Mouse (Mus musculus) midbrain, embryonic 15.5 days (tissue): ENCODE measurements at regions not wholly inside any gene's neighbourhood (a gene's known extent, or its start where the extent isn't known, plus 50 kb on each side); places are given as distances from the start of the nearest gene placed in this dataset.

Experiments used
- ATAC-seq: fragments of 200-750 bp; cut with Nextera tagmentation; replicated peaks from 2 replicates; pipeline ENCODE4 v1.8.0; 2017; ENCODE audit warnings: moderate TSS enrichment
- H3K27ac ChIP-seq: fragments of 300-500 bp; sonication (generic); 2 replicates; pipeline ENCODE4 v1.5.1; 2015; ENCODE audit warnings: mild to moderate bottlenecking, inconsistent platforms
- H3K27me3 ChIP-seq: fragments of 300-500 bp; sonication (generic); replicated peaks from 2 replicates; pipeline ENCODE4 v1.6.1; 2015; ENCODE audit warnings: inconsistent platforms
- H3K36me3 ChIP-seq: fragments of 300-500 bp; sonication (generic); replicated peaks from 2 replicates; pipeline ENCODE4 v1.6.1; 2015; ENCODE audit warnings: inconsistent platforms
- H3K4me1 ChIP-seq: fragments of 300-500 bp; sonication (generic); 2 replicates; pipeline ENCODE4 v1.6.1; 2015; ENCODE audit warnings: inconsistent platforms
- H3K4me2 ChIP-seq: fragments of 300-500 bp; sonication (generic); 2 replicates; pipeline ENCODE4 v1.6.1; 2015; ENCODE audit warnings: inconsistent platforms, mild to moderate bottlenecking, moderate library complexity
- H3K4me3 ChIP-seq: fragments of 300-500 bp; sonication (generic); 2 replicates; pipeline ENCODE4 v1.5.1; 2015; ENCODE audit warnings: mild to moderate bottlenecking, inconsistent platforms
- H3K9ac ChIP-seq: fragments of 300-500 bp; sonication (generic); 2 replicates; pipeline ENCODE4 v1.6.1; 2015; ENCODE audit warnings: mild to moderate bottlenecking, inconsistent platforms
- H3K9me3 ChIP-seq: fragments of 300-500 bp; sonication (generic); 2 replicates; pipeline ENCODE4 v1.6.1; 2016; ENCODE audit warnings: inconsistent platforms
- WGBS: fragments of 180-500 bp; shearing (Covaris S2); methylation state at CpG from one replicate; pipeline ENCODE4 v1.1.7; 2015; ENCODE audit warnings: mixed read lengths; 5-methylcytosine and 5-hydroxymethylcytosine counted together

GRCm38 (mm10) chr12:74657036-74657648 is 340.9 kb upstream of the Gm11042 start:
- Histone ChIP-seq H3K4me1 (no peaks in the 10 kb centered on the region), H3K4me3 (no peak overlapping the region), H3K9ac (no peak overlapping the region), H3K27me3 (no peaks in the 10 kb centered on the region), H3K27ac (no peak overlapping the region), H3K4me2 (no peak overlapping the region), H3K9me3 (no peaks in the 10 kb centered on the region), H3K36me3 (no peaks in the 10 kb centered on the region)
- WGBS, result 68% methylated on average over 2 of the region's 2 CpGs
- no peak for ATAC-seq

DNA sequence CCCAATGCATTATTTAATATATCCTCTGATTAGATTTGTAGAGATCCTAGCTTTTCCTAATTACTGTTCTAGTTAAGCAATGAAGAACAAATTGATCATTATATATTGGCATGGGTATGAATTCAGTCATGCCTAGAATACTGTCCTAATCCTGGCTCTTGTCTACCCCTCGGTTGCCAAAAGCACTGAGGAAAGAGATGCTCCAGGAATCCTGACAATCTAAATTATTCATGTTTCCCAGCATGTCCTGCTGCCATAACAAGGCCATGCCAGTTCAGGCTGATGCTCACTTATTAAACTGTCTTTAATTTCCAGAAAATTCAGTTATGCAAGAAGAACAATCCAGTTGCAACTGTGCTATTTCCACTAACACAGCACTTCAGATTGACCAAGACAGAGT is 335.1 kb upstream of the Gm11042 start:
- H3K9ac ChIP-seq, result no peak overlapping the region
- H3K27ac ChIP-seq, result no peak overlapping the region
- H3K36me3 ChIP-seq, result no peaks in the 10 kb centered on the region
- H3K27me3 ChIP-seq, result no peaks in the 10 kb centered on the region
- no peak overlapping the region for H3K4me2 ChIP-seq
- no peak overlapping the region for H3K4me3 ChIP-seq
- WGBS, result 76% methylated on average over 1 of the region's 1 CpGs
- no peaks in the 10 kb centered on the region for H3K9me3 ChIP-seq
- H3K4me1 ChIP-seq, result no peaks in the 10 kb centered on the region
- ATAC-seq, result no peak

DNA sequence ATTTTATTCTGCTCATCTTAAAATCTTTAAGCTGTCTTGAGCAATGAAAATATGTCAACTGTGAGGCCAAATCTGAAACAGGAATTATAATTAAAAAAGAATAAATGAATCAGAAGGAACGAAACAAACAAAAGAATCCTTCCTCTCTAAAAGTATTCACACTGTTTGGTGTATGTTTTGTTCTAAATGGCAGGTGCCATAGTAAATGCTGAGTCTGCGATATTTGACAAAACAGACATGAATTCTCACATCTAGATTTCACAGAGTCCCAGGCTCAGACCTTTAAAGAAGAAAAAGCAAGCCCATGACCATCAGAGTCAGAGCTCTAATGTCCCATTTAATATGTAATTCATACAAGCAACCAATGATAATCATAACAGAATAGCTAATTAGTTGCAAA is 316.6 kb upstream of the Gm11042 start:
- Histone ChIP-seq H3K27me3 (no peaks in the 10 kb centered on the region), H3K9ac (no peak overlapping the region), H3K27ac (no peak overlapping the region), H3K9me3 (no peaks in the 10 kb centered on the region), H3K4me2 (no peak overlapping the region), H3K4me1 (no peaks in the 10 kb centered on the region), H3K4me3 (no peak overlapping the region), H3K36me3 (no peaks in the 10 kb centered on the region)
- 84% methylated on average over 2 of the region's 2 CpGs for WGBS
- ATAC-seq, result no peak

DNA sequence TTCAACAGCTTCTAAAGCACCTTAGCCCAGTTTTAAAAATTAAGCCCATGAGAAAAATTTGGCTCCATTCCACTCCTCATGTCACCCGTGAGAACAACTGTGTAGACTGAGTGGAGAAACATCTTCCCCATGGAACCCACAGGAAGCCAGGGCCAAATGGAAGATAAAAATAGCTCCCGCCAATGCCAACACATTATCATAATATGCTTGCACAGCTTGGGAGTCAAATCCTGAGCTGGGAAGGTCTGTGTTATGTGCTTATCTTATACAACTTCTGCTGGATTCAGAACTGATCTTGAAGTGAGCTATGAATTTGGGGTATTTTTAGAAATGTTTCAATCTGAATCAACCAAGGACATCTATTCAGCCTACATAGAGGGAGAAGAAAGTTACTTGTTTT is 279.0 kb upstream of the Gm11042 start:
- no peak for ATAC-seq
- Histone ChIP-seq H3K36me3 (no peaks in the 10 kb centered on the region), H3K4me3 (no peak overlapping the region), H3K27me3 (no peaks in the 10 kb centered on the region), H3K4me1 (no peaks in the 10 kb centered on the region), H3K9ac (no peak overlapping the region), H3K9me3 (no peaks in the 10 kb centered on the region), H3K27ac (no peak overlapping the region), H3K4me2 (no peak overlapping the region)
- 83% methylated on average over 2 of the region's 2 CpGs for WGBS

DNA sequence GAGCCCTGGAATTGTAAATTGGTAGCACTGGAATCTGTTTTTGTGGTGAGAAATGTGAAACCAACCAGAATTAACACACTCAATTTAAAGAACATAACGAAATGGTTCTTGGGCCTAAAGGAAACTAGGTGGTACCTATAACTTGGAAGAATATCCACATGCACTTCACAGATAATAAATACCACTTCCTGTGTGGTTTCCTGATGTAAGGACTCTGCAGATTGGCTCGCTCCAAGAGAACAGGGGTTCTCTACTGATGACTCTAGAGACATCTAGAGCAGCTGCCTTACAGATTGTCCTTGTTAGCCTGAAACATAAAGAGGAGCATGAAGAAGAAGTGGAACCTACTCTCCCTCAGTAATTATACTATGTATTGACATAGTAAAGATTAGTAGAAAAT is 238.4 kb upstream of the Gm11042 start:
- Histone ChIP-seq H3K36me3 (no peaks in the 10 kb centered on the region), H3K4me3 (no peak overlapping the region), H3K9me3 (no peaks in the 10 kb centered on the region), H3K27me3 (no peaks in the 10 kb centered on the region), H3K9ac (no peak overlapping the region), H3K27ac (no peak overlapping the region), H3K4me2 (no peak overlapping the region), H3K4me1 (no peaks in the 10 kb centered on the region)
- ATAC-seq, result no peak
- whole genome bisulfite sequencing, result 91% methylated on average over 2 of the region's 2 CpGs

- WGBS, result 92% methylated on average over 2 of the region's 2 CpGs
- H3K9ac ChIP-seq, result no peak overlapping the region
- no peak overlapping the region for H3K4me2 ChIP-seq
- H3K27ac ChIP-seq, result no peak overlapping the region
- no peaks in the 10 kb centered on the region for H3K27me3 ChIP-seq
- H3K9me3 ChIP-seq, result no peaks in the 10 kb centered on the region
- no peaks in the 10 kb centered on the region for H3K4me1 ChIP-seq
- ATAC-seq, result no peak
- no peaks in the 10 kb centered on the region for H3K36me3 ChIP-seq
- H3K4me3 ChIP-seq, result no peak overlapping the region
Observed at GRCm38 (mm10) chr12:74544172-74544571, 228.0 kb upstream of the Gm11042 start.

DNA sequence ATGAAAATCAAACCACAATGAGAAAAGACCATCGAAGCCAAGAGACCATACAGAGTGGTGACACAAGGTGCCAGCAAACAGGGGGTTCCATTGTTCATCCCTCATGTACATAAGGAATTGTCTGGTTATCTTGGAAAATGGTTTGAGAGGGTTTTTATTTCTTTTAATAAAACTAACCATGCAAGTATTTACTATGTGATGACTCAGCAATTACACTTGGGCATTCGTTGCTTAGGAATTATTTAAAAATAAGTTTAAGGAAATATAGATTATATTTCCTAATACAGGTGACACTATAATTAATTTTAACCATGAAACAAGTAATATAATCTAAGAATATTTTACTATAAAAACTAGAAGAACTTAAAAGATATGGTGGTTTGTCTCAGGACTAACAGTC is 218.7 kb upstream of the Gm11042 start:
- Histone ChIP-seq H3K9ac (no peak overlapping the region), H3K27ac (no peak overlapping the region), H3K27me3 (no peaks in the 10 kb centered on the region), H3K9me3 (no peaks in the 10 kb centered on the region), H3K4me3 (no peak overlapping the region), H3K36me3 (no peaks in the 10 kb centered on the region), H3K4me1 (no peaks in the 10 kb centered on the region), H3K4me2 (no peak overlapping the region)
- no peak for ATAC-seq
- 86% methylated on average over 2 of the region's 2 CpGs for WGBS

- Histone ChIP-seq H3K27ac (no peak overlapping the region), H3K9me3 (no peaks in the 10 kb centered on the region), H3K9ac (no peak overlapping the region), H3K4me1 (peaks cover 5% of the 10 kb centered on the region; the same call in 1 of the 2 replicates), H3K4me3 (no peak overlapping the region), H3K36me3 (no peaks in the 10 kb centered on the region), H3K27me3 (no peaks in the 10 kb centered on the region), H3K4me2 (no peak overlapping the region)
- ATAC-seq, result no peak
- WGBS, result 89% methylated on average over 5 of the region's 5 CpGs
Observed at GRCm38 (mm10) chr12:74528983-74529566, 212.9 kb upstream of the Gm11042 start.

- no peaks in the 10 kb centered on the region for H3K27me3 ChIP-seq
- H3K36me3 ChIP-seq, result no peaks in the 10 kb centered on the region
- H3K4me2 ChIP-seq, result no peak overlapping the region
- H3K9me3 ChIP-seq, result no peaks in the 10 kb centered on the region
- 0 out of 2 replicates have a peak overlapping the region, but pooled peaks have one; percentile 0 for H3K27ac ChIP-seq
- peak; percentile 78; the same call in 1 of the 2 replicates for ATAC-seq
- H3K9ac ChIP-seq, result no peak overlapping the region
- H3K4me1 ChIP-seq, result peaks cover 5% of the 10 kb centered on the region; the same call in 1 of the 2 replicates
- WGBS, result 37% methylated on average over 2 of the region's 2 CpGs
- H3K4me3 ChIP-seq, result no peak overlapping the region
Observed at GRCm38 (mm10) chr12:74527190-74527621, 211.0 kb upstream of the Gm11042 start.

GRCm38 (mm10) chr12:74523988-74524387 is 207.8 kb upstream of the Gm11042 start:
- ATAC-seq, result no peak
- Histone ChIP-seq H3K4me3 (no peak overlapping the region), H3K36me3 (no peaks in the 10 kb centered on the region), H3K4me1 (peaks cover 5% of the 10 kb centered on the region; the same call in 1 of the 2 replicates), H3K27ac (no peak overlapping the region), H3K9ac (no peak overlapping the region), H3K9me3 (no peaks in the 10 kb centered on the region), H3K27me3 (no peaks in the 10 kb centered on the region), H3K4me2 (no peak overlapping the region)

GRCm38 (mm10) chr12:74518032-74518431 is 201.8 kb upstream of the Gm11042 start:
- no peaks in the 10 kb centered on the region for H3K27me3 ChIP-seq
- H3K9ac ChIP-seq, result no peak overlapping the region
- no peak overlapping the region for H3K4me3 ChIP-seq
- H3K27ac ChIP-seq, result no peak overlapping the region
- H3K4me1 ChIP-seq, result no peaks in the 10 kb centered on the region
- 92% methylated on average over 6 of the region's 6 CpGs for WGBS
- H3K9me3 ChIP-seq, result no peaks in the 10 kb centered on the region
- no peaks in the 10 kb centered on the region for H3K36me3 ChIP-seq
- H3K4me2 ChIP-seq, result no peak overlapping the region
- ATAC-seq, result no peak

DNA sequence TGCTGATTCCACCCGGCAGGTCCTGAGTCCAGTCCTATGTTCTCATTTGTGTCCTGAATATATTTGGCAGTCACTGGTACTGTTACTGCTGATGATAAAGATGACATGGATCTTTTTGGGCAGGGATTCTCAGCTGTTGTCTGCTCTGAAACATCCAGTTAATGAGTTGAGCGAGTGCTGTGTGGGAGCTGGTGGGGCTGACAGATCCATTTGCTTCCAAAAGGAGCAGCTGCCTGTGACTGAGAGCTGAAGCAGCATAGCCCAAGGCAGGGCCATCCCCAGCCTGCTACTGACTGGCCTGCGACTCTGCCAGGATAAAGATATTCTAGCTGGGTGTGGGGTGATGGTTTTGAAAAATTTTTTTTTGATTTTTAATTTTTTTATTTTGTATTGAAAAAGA is 200.3 kb upstream of the Gm11042 start:
- 50% methylated on average over 3 of the region's 3 CpGs for WGBS
- Histone ChIP-seq H3K4me2 (no peak overlapping the region), H3K36me3 (no peaks in the 10 kb centered on the region), H3K9ac (no peak overlapping the region), H3K4me3 (no peak overlapping the region), H3K4me1 (no peaks in the 10 kb centered on the region), H3K27me3 (no peaks in the 10 kb centered on the region), H3K27ac (no peak overlapping the region), H3K9me3 (no peaks in the 10 kb centered on the region)
- no peak; the same call in 1 of the 2 replicates for ATAC-seq

GRCm38 (mm10) chr12:74502791-74503190 is 186.6 kb upstream of the Gm11042 start:
- H3K4me3 ChIP-seq, result no peak overlapping the region
- no peak for ATAC-seq
- 84% methylated on average over 2 of the region's 2 CpGs for WGBS

More at GRCm38 (mm10) chr12:74502791-74503190, 186.6 kb upstream of the Gm11042 start:
- Histone ChIP-seq H3K36me3 (no peaks in the 10 kb centered on the region), H3K4me1 (no peaks in the 10 kb centered on the region), H3K27ac (no peak overlapping the region), H3K9ac (no peak overlapping the region), H3K9me3 (no peaks in the 10 kb centered on the region), H3K27me3 (no peaks in the 10 kb centered on the region), H3K4me2 (no peak overlapping the region)
